Mouse (Mus musculus): ENCODE data around the gene Cck. TPM values are rescaled to one million over a fixed set of nuclear protein-coding genes. Genes with fewer than 3 reads are reported as not detected.

Gene Cck
- polyA plus RNA-seq, 1 experiment from 2014 or later, result 0.62 TPM

GRCm38 (mm10) chr9:121494006-121494767 is 1.3 kb downstream of the Cck start:
- H3K27ac ChIP-seq (replicated peaks), result no peak overlapping the region
- H3K4me3 ChIP-seq, result peak overlapping the region; percentile 44
- WGBS, result 2% methylated on average over 48 of the region's 48 CpGs
- H3K27me3 ChIP-seq (replicated peaks), result peaks cover 78% of the 10 kb centered on the region
- ATAC-seq (ENCODE audit: extremely low read depth, insufficient number of reproducible peaks, low FRiP score, low TSS enrichment), result no peak
- peak overlapping the region; percentile 45; the same call in 1 of the 2 replicates for H3K9ac ChIP-seq
- H3K36me3 ChIP-seq, result no peaks in the 10 kb centered on the region
- peaks cover 20% of the 10 kb centered on the region for H3K4me1 ChIP-seq
- peak overlapping the region; percentile 65 for H3K4me2 ChIP-seq
- no peaks in the 10 kb centered on the region for H3K9me3 ChIP-seq

GRCm38 (mm10) chr9:121491592-121492240 is 3.8 kb downstream of the Cck start:
- Histone ChIP-seq H3K9ac (no peak overlapping the region), H3K27me3 (replicated peaks) (peaks cover 68% of the 10 kb centered on the region), H3K36me3 (no peaks in the 10 kb centered on the region), H3K4me1 (peaks cover 20% of the 10 kb centered on the region), H3K4me2 (no peak overlapping the region), H3K4me3 (no peak overlapping the region), H3K27ac (replicated peaks) (no peak overlapping the region), H3K9me3 (no peaks in the 10 kb centered on the region)
- 70% methylated on average over 11 of the region's 11 CpGs for WGBS
- no peak for ATAC-seq (ENCODE audit: extremely low read depth, insufficient number of reproducible peaks, low FRiP score, low TSS enrichment)

GRCm38 (mm10) chr9:121487216-121487615 is 8.3 kb downstream of the Cck start:
- 67% methylated on average over 7 of the region's 7 CpGs for WGBS
- no peaks in the 10 kb centered on the region for H3K36me3 ChIP-seq
- no peaks in the 10 kb centered on the region for H3K9me3 ChIP-seq

GRCm38 (mm10) chr9:121479453-121479852 is 16.0 kb downstream of the Cck start:
- no peak overlapping the region for H3K9ac ChIP-seq
- peaks cover 6% of the 10 kb centered on the region; the same call in 1 of the 2 replicates for H3K27me3 ChIP-seq (replicated peaks)
- no peak overlapping the region for H3K27ac ChIP-seq (replicated peaks)
- no peak overlapping the region for H3K4me2 ChIP-seq
- H3K4me3 ChIP-seq, result no peak overlapping the region
- H3K9me3 ChIP-seq, result no peaks in the 10 kb centered on the region
- WGBS, result 21% methylated on average over 5 of the region's 5 CpGs
- ATAC-seq (ENCODE audit: extremely low read depth, insufficient number of reproducible peaks, low FRiP score, low TSS enrichment), result no peak
- peaks cover 7% of the 10 kb centered on the region for H3K36me3 ChIP-seq
- peaks cover 3% of the 10 kb centered on the region; the same call in 1 of the 2 replicates for H3K4me1 ChIP-seq

More at GRCm38 (mm10) chr9:121487216-121487615, 8.3 kb downstream of the Cck start:
- ATAC-seq (ENCODE audit: extremely low read depth, insufficient number of reproducible peaks, low FRiP score, low TSS enrichment), result no peak
- H3K9ac ChIP-seq, result no peak overlapping the region
- H3K4me1 ChIP-seq, result 0 out of 2 replicates have a peak, but pooled peaks cover 2% of the 10 kb centered on the region
- no peak overlapping the region for H3K4me2 ChIP-seq
- H3K27me3 ChIP-seq (replicated peaks), result peaks cover 23% of the 10 kb centered on the region
- H3K4me3 ChIP-seq, result no peak overlapping the region
- no peak overlapping the region for H3K27ac ChIP-seq (replicated peaks)

- Histone ChIP-seq H3K27ac (replicated peaks) (no peak overlapping the region), H3K36me3 (peaks cover 27% of the 10 kb centered on the region), H3K9ac (peak overlapping the region; percentile 76), H3K4me2 (peak overlapping the region; percentile 70), H3K9me3 (no peaks in the 10 kb centered on the region), H3K4me3 (peak overlapping the region; percentile 39), H3K27me3 (replicated peaks) (peaks cover 6% of the 10 kb centered on the region; the same call in 1 of the 2 replicates), H3K4me1 (peaks cover 3% of the 10 kb centered on the region; the same call in 1 of the 2 replicates)
- ATAC-seq (ENCODE audit: extremely low read depth, insufficient number of reproducible peaks, low FRiP score, low TSS enrichment), result no peak
- WGBS, result 12% methylated on average over 15 of the region's 15 CpGs
Observed at GRCm38 (mm10) chr9:121477305-121477911, 18.1 kb downstream of the Cck start.

- Histone ChIP-seq H3K9ac (no peak overlapping the region), H3K4me1 (peaks cover 3% of the 10 kb centered on the region; the same call in 1 of the 2 replicates), H3K27me3 (replicated peaks) (peaks cover 6% of the 10 kb centered on the region; the same call in 1 of the 2 replicates), H3K4me2 (no peak overlapping the region), H3K27ac (replicated peaks) (no peak overlapping the region), H3K9me3 (no peaks in the 10 kb centered on the region), H3K4me3 (no peak overlapping the region), H3K36me3 (peaks cover 44% of the 10 kb centered on the region)
- ATAC-seq (ENCODE audit: extremely low read depth, insufficient number of reproducible peaks, low FRiP score, low TSS enrichment), result no peak
- WGBS, result 71% methylated on average over 16 of the region's 16 CpGs
Observed at GRCm38 (mm10) chr9:121475488-121476452, 19.7 kb downstream of the Cck start.

GRCm38 (mm10) chr9:121474771-121475170 is 20.7 kb downstream of the Cck start:
- Histone ChIP-seq H3K27me3 (replicated peaks) (peaks cover 6% of the 10 kb centered on the region; the same call in 1 of the 2 replicates), H3K27ac (replicated peaks) (no peak overlapping the region), H3K9me3 (no peaks in the 10 kb centered on the region), H3K36me3 (peaks cover 51% of the 10 kb centered on the region), H3K4me1 (peaks cover 3% of the 10 kb centered on the region; the same call in 1 of the 2 replicates), H3K4me2 (no peak overlapping the region), H3K4me3 (no peak overlapping the region), H3K9ac (no peak overlapping the region)
- 75% methylated on average over 5 of the region's 5 CpGs for WGBS
- ATAC-seq (ENCODE audit: extremely low read depth, insufficient number of reproducible peaks, low FRiP score, low TSS enrichment), result no peak

GRCm38 (mm10) chr9:121469711-121470110 is 25.8 kb downstream of the Cck start:
- H3K4me3 ChIP-seq, result no peak overlapping the region
- H3K36me3 ChIP-seq, result peaks cover 76% of the 10 kb centered on the region
- H3K9me3 ChIP-seq, result no peaks in the 10 kb centered on the region
- H3K27ac ChIP-seq (replicated peaks), result no peak overlapping the region
- no peak overlapping the region for H3K4me2 ChIP-seq
- no peak for ATAC-seq (ENCODE audit: extremely low read depth, insufficient number of reproducible peaks, low FRiP score, low TSS enrichment)
- WGBS, result 85% methylated on average over 6 of the region's 6 CpGs
- no peak overlapping the region for H3K9ac ChIP-seq
- H3K27me3 ChIP-seq (replicated peaks), result no peaks in the 10 kb centered on the region
- H3K4me1 ChIP-seq, result 0 out of 2 replicates have a peak, but pooled peaks cover 6% of the 10 kb centered on the region

GRCm38 (mm10) chr9:121467460-121467859 is 28.0 kb downstream of the Cck start:
- H3K4me2 ChIP-seq, result no peak overlapping the region
- H3K27ac ChIP-seq (replicated peaks), result no peak overlapping the region
- H3K9ac ChIP-seq, result no peak overlapping the region
- H3K27me3 ChIP-seq (replicated peaks), result no peaks in the 10 kb centered on the region
- no peak overlapping the region for H3K4me3 ChIP-seq
- peaks cover 74% of the 10 kb centered on the region for H3K36me3 ChIP-seq
- no peaks in the 10 kb centered on the region for H3K9me3 ChIP-seq
- ATAC-seq (ENCODE audit: extremely low read depth, insufficient number of reproducible peaks, low FRiP score, low TSS enrichment), result no peak
- H3K4me1 ChIP-seq, result 0 out of 2 replicates have a peak, but pooled peaks cover 6% of the 10 kb centered on the region
- WGBS, result 77% methylated on average over 11 of the region's 11 CpGs

- Histone ChIP-seq H3K4me2 (no peak overlapping the region), H3K4me1 (peaks cover 12% of the 10 kb centered on the region), H3K36me3 (peaks cover 80% of the 10 kb centered on the region), H3K9ac (no peak overlapping the region), H3K4me3 (no peak overlapping the region), H3K27me3 (replicated peaks) (no peaks in the 10 kb centered on the region), H3K27ac (replicated peaks) (no peak overlapping the region), H3K9me3 (no peaks in the 10 kb centered on the region)
- WGBS, result 63% methylated on average over 15 of the region's 16 CpGs
- ATAC-seq (ENCODE audit: extremely low read depth, insufficient number of reproducible peaks, low FRiP score, low TSS enrichment), result no peak
Observed at GRCm38 (mm10) chr9:121460527-121460926, 35.0 kb downstream of the Cck start.
